Mouse (Mus musculus) midbrain, postnatal 0 days (tissue): Measurements from ENCODE around the gene Slco2b1. TPM values are rescaled to one million over a fixed set of nuclear protein-coding genes. Genes with fewer than 3 reads are reported as not detected.

Experiments
- ATAC-seq: fragments of 200-750 bp; cut with Nextera tagmentation; 2 replicates; pipeline ENCODE4 v1.8.0; 2017; ENCODE audit warnings: moderate number of reproducible peaks, mild to moderate bottlenecking, moderate TSS enrichment, moderate library complexity; ENCODE audit not compliant: low FRiP score
- DNase-seq: peaks from one replicate; pipeline ENCODE4 v3.0.0-alpha.2; 2015; ENCODE audit warnings: low spot score
- H3K27ac ChIP-seq: fragments of 300-500 bp; sonication (generic); 2 replicates; pipeline ENCODE4 v1.5.1; 2014; ENCODE audit warnings: low read depth, mild to moderate bottlenecking, low read length, mixed read lengths
- H3K27me3 ChIP-seq: fragments of 300-500 bp; sonication (generic); 2 replicates; pipeline ENCODE4 v1.6.1; 2014; ENCODE audit warnings: low read length, control low read depth, mixed read lengths; ENCODE audit not compliant: insufficient read depth
- H3K36me3 ChIP-seq: fragments of 300-500 bp; sonication (generic); 2 replicates; pipeline ENCODE4 v1.6.1; 2014; ENCODE audit warnings: low read length, control low read depth, mixed read lengths; ENCODE audit not compliant: insufficient read depth
- H3K4me1 ChIP-seq: fragments of 300-500 bp; sonication (generic); 2 replicates; pipeline ENCODE4 v1.6.1; 2014; ENCODE audit warnings: mild to moderate bottlenecking, control low read depth, antibody characterized with exemption, low read length, mixed read lengths; ENCODE audit not compliant: insufficient read depth
- H3K4me2 ChIP-seq: fragments of 300-500 bp; sonication (generic); 2 replicates; pipeline ENCODE4 v1.6.1; 2014; ENCODE audit warnings: low read depth, mild to moderate bottlenecking, low read length, mixed read lengths; ENCODE audit not compliant: poor library complexity, severe bottlenecking
- H3K4me3 ChIP-seq: fragments of 300-500 bp; sonication (generic); 2 replicates; pipeline ENCODE4 v1.5.1; 2014; ENCODE audit warnings: low read depth, mild to moderate bottlenecking, low read length, moderate library complexity
- H3K9ac ChIP-seq: fragments of 300-500 bp; sonication (generic); replicated peaks from 2 replicates; pipeline ENCODE4 v1.6.1; 2014; ENCODE audit warnings: mild to moderate bottlenecking, low read length, moderate library complexity, mixed read lengths; ENCODE audit not compliant: poor library complexity, severe bottlenecking
- H3K9me3 ChIP-seq: fragments of 300-500 bp; sonication (generic); 2 replicates; pipeline ENCODE4 v1.6.1; 2016; ENCODE audit warnings: low read length, control low read depth
- CTCF ChIP-seq: IDR thresholded peaks from 2 replicates; pipeline ENCODE4 v1.5.1; 2016; ENCODE audit warnings: antibody characterized with exemption, mild to moderate bottlenecking
- WGBS: fragments of 180-500 bp; shearing (Covaris S2); extraction: QIAGEN DNeasy Blood & Tissue Kit; methylation state at CpG from one replicate; pipeline ENCODE4 v1.1.7; 2014; 5-methylcytosine and 5-hydroxymethylcytosine counted together
- polyA plus RNA-seq: library from polyadenylated mRNA; unstranded; fragments of >200 nt; fragmentation: Nextera tagmentation; extraction: Ambion mirVana; gene quantifications from 2 replicates; pipeline ENCODE4 v1.2.1, GENCODE M21; 2015
- total RNA-seq: library from RNA; depleted of rRNA; stranded (reverse); fragments of >200 nt; gene quantifications from 2 replicates; pipeline ENCODE4 v1.2.3, GENCODE M21; 2014

Slco2b1 gene
- total and polyA plus RNA-seq, 2 experiments from 2014 or later = 6.5 to 13.9 TPM

- TF ChIP-seq CTCF = no peak
These were observed 38.0 kb downstream of the Slco2b1 start for GRCm38 (mm10) chr7:99673188-99673587.

DNA sequence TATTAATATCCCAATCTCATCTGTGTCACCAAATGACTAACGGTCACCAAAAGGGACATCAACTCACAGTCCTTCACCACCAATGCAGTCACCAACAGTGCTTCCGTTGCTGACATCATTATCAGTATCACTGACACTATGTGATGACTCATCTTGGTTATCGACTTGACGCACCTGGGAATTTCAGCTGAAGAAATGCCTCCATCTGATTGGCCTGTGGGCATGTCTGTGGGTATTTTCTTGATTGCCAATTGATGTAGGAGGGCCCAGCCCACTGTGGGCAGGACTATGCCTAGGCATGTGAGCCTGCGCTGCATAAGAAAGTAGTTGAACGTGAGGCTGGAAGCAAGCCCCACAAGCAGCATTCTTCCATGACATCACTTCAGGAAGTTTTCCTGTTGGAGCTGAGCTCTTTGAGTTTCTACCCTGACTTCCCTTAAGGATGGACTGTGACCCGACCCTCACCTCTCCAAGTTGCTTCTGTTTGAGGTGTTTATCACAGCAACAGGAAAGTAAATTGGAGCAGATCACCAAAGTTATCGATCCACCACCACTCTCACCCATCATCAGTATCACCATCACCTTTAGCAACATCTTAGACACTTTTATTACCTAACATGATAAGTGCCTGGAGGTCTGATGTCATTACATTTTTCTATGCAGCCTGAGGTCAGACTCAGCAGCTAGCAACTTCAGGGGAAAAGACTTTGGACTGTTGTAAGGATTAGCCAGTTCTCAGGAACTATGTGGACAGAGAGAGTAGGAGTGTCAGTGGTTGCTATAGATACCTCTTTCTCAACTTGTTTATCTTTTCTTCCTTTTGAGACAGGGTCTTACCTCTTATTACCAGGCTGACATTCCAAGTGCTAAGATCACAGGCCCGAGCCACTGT lies 39.4 kb downstream of the Slco2b1 start:
- no peak overlapping the region for H3K4me3 ChIP-seq
- H3K9me3 ChIP-seq = no peaks in the 10 kb centered on the region
- ATAC-seq = no peak
- no peaks in the 10 kb centered on the region; the same call in 1 of the 2 replicates for H3K4me1 ChIP-seq
- H3K4me2 ChIP-seq = no peak overlapping the region
- DNase-seq = no peak
- H3K36me3 ChIP-seq = no peaks in the 10 kb centered on the region
- H3K9ac ChIP-seq = no peak overlapping the region
- WGBS = 83% methylated on average over 9 of the region's 9 CpGs
- H3K27me3 ChIP-seq = no peaks in the 10 kb centered on the region
- no peak for TF ChIP-seq CTCF
- H3K27ac ChIP-seq = no peak overlapping the region

More at GRCm38 (mm10) chr7:99673188-99673587, 38.0 kb downstream of the Slco2b1 start:
- Histone ChIP-seq H3K4me2 (no peak overlapping the region), H3K27me3 (no peaks in the 10 kb centered on the region), H3K9ac (no peak overlapping the region), H3K4me1 (no peaks in the 10 kb centered on the region; the same call in 1 of the 2 replicates), H3K36me3 (no peaks in the 10 kb centered on the region), H3K9me3 (no peaks in the 10 kb centered on the region), H3K4me3 (no peak overlapping the region), H3K27ac (no peak overlapping the region)
- 74% methylated on average over 8 of the region's 8 CpGs for WGBS
- DNase-seq = peak; percentile 22
- no peak for ATAC-seq

DNA sequence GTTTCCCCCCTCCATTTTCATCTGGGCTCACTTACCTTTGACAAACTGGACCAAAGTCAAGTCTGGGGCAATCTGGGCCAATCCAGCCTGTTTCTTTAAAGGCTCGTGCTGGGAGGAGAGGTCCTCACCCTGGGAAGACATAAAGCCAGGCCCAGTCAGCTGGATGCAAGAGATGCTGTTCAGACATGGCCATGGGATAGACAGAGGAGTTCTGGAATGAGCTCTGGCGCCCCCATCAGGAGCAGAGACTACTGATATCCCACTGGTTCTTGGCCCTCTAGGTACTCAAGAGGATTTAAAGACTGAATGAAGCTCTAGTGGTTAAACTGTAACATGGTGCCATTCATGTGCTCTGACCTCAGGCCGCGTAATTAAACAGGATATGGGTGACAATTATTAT lies 40.2 kb downstream of the Slco2b1 start:
- Histone ChIP-seq H3K4me2 (no peak overlapping the region), H3K4me1 (no peaks in the 10 kb centered on the region; the same call in 1 of the 2 replicates), H3K9ac (no peak overlapping the region), H3K27ac (no peak overlapping the region), H3K4me3 (no peak overlapping the region), H3K36me3 (no peaks in the 10 kb centered on the region), H3K9me3 (no peaks in the 10 kb centered on the region), H3K27me3 (no peaks in the 10 kb centered on the region)
- 81% methylated on average over 4 of the region's 4 CpGs for WGBS
- DNase-seq (no peak), ATAC-seq (no peak)
- TF ChIP-seq CTCF = 0 out of 2 replicates have a peak, but pooled peaks have one; percentile 7

DNA sequence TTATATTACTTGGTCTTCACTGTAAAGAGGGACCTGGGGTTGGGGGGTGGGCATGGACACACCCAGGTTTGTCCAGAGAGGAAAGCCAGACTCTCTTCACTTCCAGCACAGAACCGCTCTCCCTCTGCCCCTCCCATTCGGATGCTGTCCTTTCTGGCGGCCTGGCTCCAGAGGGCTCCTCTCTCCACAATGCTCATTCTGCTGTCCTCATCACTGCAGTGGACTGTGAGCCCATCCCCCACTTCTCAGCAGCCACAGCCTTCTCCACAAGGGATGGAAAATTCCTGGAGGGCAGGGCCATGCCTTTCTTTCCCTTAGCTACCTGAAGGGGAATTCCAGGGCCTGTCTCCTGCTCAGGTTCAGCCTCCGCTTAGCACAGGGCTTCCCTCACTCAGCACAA lies 42.3 kb downstream of the Slco2b1 start:
- TF ChIP-seq CTCF = no peak
- Histone ChIP-seq H3K4me1 (no peaks in the 10 kb centered on the region; the same call in 1 of the 2 replicates), H3K27ac (no peak overlapping the region), H3K36me3 (no peaks in the 10 kb centered on the region), H3K9me3 (no peaks in the 10 kb centered on the region), H3K27me3 (no peaks in the 10 kb centered on the region), H3K9ac (no peak overlapping the region), H3K4me3 (no peak overlapping the region), H3K4me2 (no peak overlapping the region)
- DNase-seq = peak; percentile 23
- no peak for ATAC-seq
- 46% methylated on average over 4 of the region's 4 CpGs for WGBS

DNA sequence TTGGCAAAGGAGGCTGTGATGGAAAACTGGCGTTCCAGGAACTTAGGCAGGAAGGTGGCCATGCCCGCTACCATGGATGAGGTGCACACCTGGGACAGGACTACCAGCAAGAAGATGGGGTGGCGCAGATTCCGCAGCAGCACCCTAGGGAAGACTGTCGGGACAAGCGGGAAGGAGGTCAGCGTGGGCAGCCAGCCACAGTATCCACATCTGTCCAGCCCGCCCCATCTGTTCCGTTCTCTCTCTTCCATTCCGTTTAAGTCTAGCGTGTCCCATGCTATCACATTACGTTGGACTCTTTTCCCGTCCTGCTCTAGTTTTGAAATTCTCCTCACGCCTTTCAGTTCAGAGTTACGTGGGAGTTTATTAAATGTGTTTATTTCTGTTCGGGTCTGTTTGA lies 44.0 kb downstream of the Slco2b1 start:
- no peak for DNase-seq
- no peaks in the 10 kb centered on the region for H3K36me3 ChIP-seq

More for the DNA sequence above, 44.0 kb downstream of the Slco2b1 start:
- no peak for ATAC-seq
- H3K27me3 ChIP-seq = no peaks in the 10 kb centered on the region
- no peak overlapping the region for H3K27ac ChIP-seq
- no peak overlapping the region for H3K9ac ChIP-seq
- H3K4me2 ChIP-seq = no peak overlapping the region
- no peaks in the 10 kb centered on the region; the same call in 1 of the 2 replicates for H3K4me1 ChIP-seq
- no peak for TF ChIP-seq CTCF
- H3K4me3 ChIP-seq = no peak overlapping the region
- 92% methylated on average over 16 of the region's 16 CpGs for WGBS
- no peaks in the 10 kb centered on the region for H3K9me3 ChIP-seq
